Mouse (Mus musculus): Measurements from ENCODE around the gene Rpl35.

DNA sequence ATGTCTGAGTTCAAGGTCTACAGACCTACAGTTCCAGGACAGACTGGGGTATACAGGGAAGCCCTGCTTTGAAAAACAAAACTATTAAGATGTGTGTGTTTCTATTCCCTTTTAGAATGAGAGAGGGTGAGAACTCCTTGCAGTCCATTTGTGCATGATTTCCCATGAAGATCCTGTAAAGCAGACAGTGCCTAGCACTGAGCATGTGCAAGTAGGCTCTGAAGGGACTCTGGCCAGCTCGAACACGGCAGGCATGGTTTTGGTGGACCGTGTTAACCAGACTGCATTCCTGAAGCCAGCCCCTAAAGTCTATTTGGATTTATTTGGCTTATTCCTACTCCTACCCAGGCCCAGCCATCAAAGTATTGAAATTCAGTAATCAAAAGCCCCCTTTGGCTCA lies 6.5 kb upstream of the Rpl35 start:
- TF ChIP-seq POLR2A (IDR thresholded peaks at IDR 0.05; ENCODE audit: borderline replicate concordance, insufficient read depth, low read length), result no peak
- TF ChIP-seq CTCF (IDR thresholded peaks at IDR 0.05; ENCODE audit: borderline replicate concordance, insufficient read depth, low read depth, low read length), result no peak
